Mouse (Mus musculus): ENCODE measurements around the gene Tmprss11a. TPM values are rescaled to one million over a fixed set of nuclear protein-coding genes. Genes with fewer than 3 reads are reported as not detected.
A peak's percentile ranks its signal among the peaks of the same experiment; 100 is the strongest.

Gene Tmprss11a
- total RNA-seq (2014; rRNA removed): not detected in 2 replicates
- polyA plus RNA-seq (2015; fragmentation: Nextera tagmentation; extraction: Ambion mirVana): 0.06 TPM in 1 of 2 replicates, not detected in the other

DNA sequence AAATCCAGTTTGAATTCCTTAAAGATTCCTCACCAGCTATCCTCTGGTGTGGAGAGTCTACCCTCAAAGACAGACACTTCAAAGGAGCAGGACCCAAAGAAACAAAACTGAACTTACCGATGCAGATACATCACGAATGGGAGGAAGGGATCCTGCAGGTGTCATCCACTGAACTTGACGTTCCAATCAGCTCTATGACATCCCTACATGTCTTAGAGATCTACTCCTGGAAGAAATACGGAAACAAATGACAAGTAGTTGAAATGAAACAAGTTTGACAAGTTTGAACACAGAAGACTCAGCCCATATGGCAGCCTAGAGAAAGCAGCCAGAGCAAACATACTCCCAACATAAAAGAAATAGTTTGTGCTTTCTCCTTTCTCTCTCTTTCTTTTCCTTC lies at the start of gene Tmprss11a:
Gene Tmprss11a, minus strand, starts transcription at position 101 of the 400 bp plus-strand sequence.
- DNase-seq (ENCODE audit: low spot score) (no peak), ATAC-seq (no peak)
- no peaks in the 10 kb centered on the region for H3K4me1 ChIP-seq (ENCODE audit: insufficient read depth, low read length)
- H3K27ac ChIP-seq: no peak within 1 kb of the TSS
- no peak within 1 kb of the TSS for H3K9ac ChIP-seq (replicated peaks; ENCODE audit: low read length)
- no peak within 1 kb of the TSS for H3K4me3 ChIP-seq (ENCODE audit: low read length)
- H3K4me2 ChIP-seq (ENCODE audit: low read depth, low read length): no peak within 1 kb of the TSS
- no peaks in the 10 kb centered on the region for H3K27me3 ChIP-seq (ENCODE audit: insufficient read depth, low read length)
- H3K9me3 ChIP-seq (ENCODE audit: low read length): no peaks in the 10 kb centered on the region
- TF ChIP-seq CTCF (IDR thresholded peaks at IDR 0.05; ENCODE audit: low read depth): no peak
- no peaks in the 10 kb centered on the region for H3K36me3 ChIP-seq (ENCODE audit: insufficient read depth, low read length)
- WGBS: 75% methylated on average over 4 of the region's 4 CpGs

DNA sequence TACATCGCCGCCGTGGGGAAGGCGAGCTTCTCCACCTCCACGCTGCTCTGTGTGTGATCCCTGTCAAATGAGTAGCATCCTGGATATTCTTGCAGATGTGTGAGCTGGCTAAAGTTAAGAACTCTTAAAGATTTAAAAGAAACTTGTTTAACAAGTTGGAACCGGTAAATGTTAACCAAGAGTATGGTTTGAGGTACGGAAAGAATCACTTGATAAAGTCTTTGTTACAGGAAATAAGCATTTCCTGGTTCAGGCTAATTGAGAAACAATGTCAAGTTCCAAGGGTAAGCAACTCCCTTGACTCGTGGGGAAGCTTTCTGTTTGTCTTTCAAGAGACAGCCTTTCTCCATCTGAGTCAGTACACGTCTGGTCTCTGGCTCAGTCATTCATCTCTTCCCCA lies 49.7 kb upstream of the Tmprss11a start, which contains the start of gene Tmprss11g:
Gene Tmprss11g, minus strand, starts transcription at position 101 of the 400 bp plus-strand sequence.
- H3K27me3 ChIP-seq (ENCODE audit: insufficient read depth, low read length): no peaks in the 10 kb centered on the region
- no peak within 1 kb of the TSS for H3K27ac ChIP-seq
- H3K4me3 ChIP-seq (ENCODE audit: low read length): no peak within 1 kb of the TSS
- ATAC-seq (no peak), DNase-seq (ENCODE audit: low spot score) (no peak)
- H3K9ac ChIP-seq (replicated peaks; ENCODE audit: low read length): no peak within 1 kb of the TSS
- H3K9me3 ChIP-seq (ENCODE audit: low read length): no peaks in the 10 kb centered on the region
- no peak for TF ChIP-seq CTCF (IDR thresholded peaks at IDR 0.05; ENCODE audit: low read depth)
- no peak within 1 kb of the TSS for H3K4me2 ChIP-seq (ENCODE audit: low read depth, low read length)
- H3K36me3 ChIP-seq (ENCODE audit: insufficient read depth, low read length): no peaks in the 10 kb centered on the region
- no peaks in the 10 kb centered on the region for H3K4me1 ChIP-seq (ENCODE audit: insufficient read depth, low read length)
- 81% methylated on average over 9 of the region's 9 CpGs for WGBS

GRCm38 (mm10) chr5:86511538-86511937 lies 42.7 kb upstream of the Tmprss11a start:
- Histone ChIP-seq H3K9ac (replicated peaks; ENCODE audit: low read length) (no peak overlapping the region), H3K4me1 (ENCODE audit: insufficient read depth, low read length) (no peaks in the 10 kb centered on the region), H3K4me2 (ENCODE audit: low read depth, low read length) (no peak overlapping the region), H3K4me3 (ENCODE audit: low read length) (no peak overlapping the region), H3K27me3 (ENCODE audit: insufficient read depth, low read length) (no peaks in the 10 kb centered on the region), H3K27ac (no peak overlapping the region), H3K36me3 (ENCODE audit: insufficient read depth, low read length) (no peaks in the 10 kb centered on the region), H3K9me3 (ENCODE audit: low read length) (no peaks in the 10 kb centered on the region)
- no peak for TF ChIP-seq CTCF (IDR thresholded peaks at IDR 0.05; ENCODE audit: low read depth)
- WGBS: 48% methylated on average over 5 of the region's 5 CpGs
- DNase-seq (ENCODE audit: low spot score): no peak
- no peak for ATAC-seq

DNA sequence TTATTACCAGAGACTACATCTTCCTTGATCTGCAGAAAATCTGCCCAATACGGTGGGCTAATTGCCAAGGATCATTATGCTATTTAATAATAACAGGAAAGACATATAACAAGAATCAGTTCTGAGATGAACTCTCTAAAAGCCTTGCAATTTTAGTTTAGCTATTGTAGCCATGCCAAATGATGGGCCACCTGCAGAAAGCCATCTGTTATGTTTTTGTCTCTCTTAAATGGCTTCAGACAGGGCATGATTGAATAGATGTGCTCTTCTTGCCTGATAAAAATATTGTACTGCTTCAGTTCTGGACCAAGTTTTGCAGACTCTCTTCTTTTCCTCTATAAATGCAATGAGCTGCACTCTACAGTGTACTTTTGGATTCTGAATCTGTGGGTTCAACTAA lies 24.7 kb upstream of the Tmprss11a start:
- DNase-seq (ENCODE audit: low spot score) (peak; percentile 4), ATAC-seq (no peak)
- no peak for TF ChIP-seq CTCF (IDR thresholded peaks at IDR 0.05; ENCODE audit: low read depth)
- no peaks in the 10 kb centered on the region for H3K36me3 ChIP-seq (ENCODE audit: insufficient read depth, low read length)
- no peak overlapping the region for H3K9ac ChIP-seq (replicated peaks; ENCODE audit: low read length)
- no peak overlapping the region for H3K4me2 ChIP-seq (ENCODE audit: low read depth, low read length)
- no peaks in the 10 kb centered on the region for H3K27me3 ChIP-seq (ENCODE audit: insufficient read depth, low read length)
- H3K4me3 ChIP-seq (ENCODE audit: low read length): no peak overlapping the region
- no peaks in the 10 kb centered on the region for H3K9me3 ChIP-seq (ENCODE audit: low read length)
- H3K27ac ChIP-seq: no peak overlapping the region
- no peaks in the 10 kb centered on the region for H3K4me1 ChIP-seq (ENCODE audit: insufficient read depth, low read length)
- WGBS: 67% methylated on average over 1 of the region's 1 CpGs

DNA sequence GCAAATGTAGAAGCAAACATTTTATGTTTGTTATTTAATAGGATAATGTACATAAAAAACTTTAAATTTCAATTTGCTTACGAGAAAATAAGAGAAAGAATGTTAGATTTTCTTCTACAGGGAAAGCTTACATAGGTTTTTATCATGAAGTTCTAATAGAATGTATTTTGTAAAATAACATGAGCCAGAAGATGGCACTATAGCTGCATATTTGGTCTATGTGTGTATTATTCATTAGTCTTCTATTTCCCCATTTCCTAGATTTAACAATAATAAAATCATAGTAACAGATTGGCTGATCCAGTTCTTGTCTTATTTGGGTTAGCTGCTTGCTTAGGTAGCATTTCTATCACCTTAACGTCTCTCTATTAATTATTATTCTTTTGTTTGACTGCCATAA lies 13.8 kb upstream of the Tmprss11a start:
- Histone ChIP-seq H3K4me2 (ENCODE audit: low read depth, low read length) (no peak overlapping the region), H3K9ac (replicated peaks; ENCODE audit: low read length) (no peak overlapping the region), H3K36me3 (ENCODE audit: insufficient read depth, low read length) (no peaks in the 10 kb centered on the region), H3K4me3 (ENCODE audit: low read length) (no peak overlapping the region), H3K4me1 (ENCODE audit: insufficient read depth, low read length) (no peaks in the 10 kb centered on the region), H3K9me3 (ENCODE audit: low read length) (no peaks in the 10 kb centered on the region), H3K27me3 (ENCODE audit: insufficient read depth, low read length) (no peaks in the 10 kb centered on the region), H3K27ac (no peak overlapping the region)
- TF ChIP-seq CTCF (IDR thresholded peaks at IDR 0.05; ENCODE audit: low read depth): peak; percentile 44
- 64% methylated on average over 2 of the region's 2 CpGs for WGBS
- DNase-seq (ENCODE audit: low spot score) (peak; percentile 57), ATAC-seq (no peak)

DNA sequence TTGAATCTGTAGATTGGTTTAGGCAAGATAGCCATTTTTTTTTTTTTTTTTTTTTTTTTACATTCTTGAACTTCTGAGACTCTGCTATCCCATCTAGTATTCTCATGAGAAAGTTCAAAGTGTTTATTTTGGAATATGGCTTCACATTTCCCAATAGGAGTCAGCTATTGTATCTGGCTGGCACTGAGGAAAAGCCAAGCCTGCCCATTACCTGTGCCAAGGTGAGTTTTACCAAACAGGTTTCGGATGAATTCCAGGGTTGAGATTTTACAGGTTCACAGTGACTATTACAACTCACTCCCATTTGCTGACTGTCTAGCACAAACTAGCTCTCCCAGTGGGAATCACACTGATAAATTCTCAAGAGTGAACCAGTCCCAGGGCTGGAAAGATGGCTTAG lies 13.2 kb upstream of the Tmprss11a start:
- ATAC-seq (no peak), DNase-seq (ENCODE audit: low spot score) (no peak)
- no peak for TF ChIP-seq CTCF (IDR thresholded peaks at IDR 0.05; ENCODE audit: low read depth)
- H3K4me1 ChIP-seq (ENCODE audit: insufficient read depth, low read length): no peaks in the 10 kb centered on the region
- no peaks in the 10 kb centered on the region for H3K27me3 ChIP-seq (ENCODE audit: insufficient read depth, low read length)
- no peak overlapping the region for H3K4me2 ChIP-seq (ENCODE audit: low read depth, low read length)
- WGBS: 93% methylated on average over 1 of the region's 1 CpGs
- H3K9ac ChIP-seq (replicated peaks; ENCODE audit: low read length): no peak overlapping the region
- no peak overlapping the region for H3K4me3 ChIP-seq (ENCODE audit: low read length)
- H3K27ac ChIP-seq: no peak overlapping the region
- H3K9me3 ChIP-seq (ENCODE audit: low read length): no peaks in the 10 kb centered on the region
- H3K36me3 ChIP-seq (ENCODE audit: insufficient read depth, low read length): no peaks in the 10 kb centered on the region

DNA sequence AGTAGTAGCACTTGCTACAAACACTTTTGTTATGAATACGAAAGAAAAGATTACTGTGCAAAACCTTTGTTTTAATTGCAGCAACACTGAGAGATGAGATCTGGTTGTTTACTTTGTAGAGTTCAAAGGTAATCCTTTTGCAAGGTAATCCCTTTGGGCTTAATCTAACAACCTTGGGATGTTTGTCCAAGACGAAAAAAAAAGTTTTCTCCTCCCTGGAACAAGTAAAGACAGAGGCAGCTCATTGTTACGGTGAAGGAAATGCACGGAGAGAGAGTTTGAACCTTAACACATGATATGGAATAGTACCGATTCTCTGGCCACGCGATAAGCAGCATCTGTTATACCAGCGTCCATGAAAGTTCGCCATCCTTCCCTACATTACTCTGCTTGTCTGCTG lies 5.1 kb upstream of the Tmprss11a start:
- ATAC-seq: no peak
- Histone ChIP-seq H3K27ac (no peak overlapping the region), H3K4me3 (ENCODE audit: low read length) (no peak overlapping the region)

More for the DNA sequence above, 5.1 kb upstream of the Tmprss11a start:
- Histone ChIP-seq H3K27me3 (ENCODE audit: insufficient read depth, low read length) (no peaks in the 10 kb centered on the region), H3K36me3 (ENCODE audit: insufficient read depth, low read length) (no peaks in the 10 kb centered on the region), H3K9me3 (ENCODE audit: low read length) (no peaks in the 10 kb centered on the region), H3K4me1 (ENCODE audit: insufficient read depth, low read length) (no peaks in the 10 kb centered on the region), H3K9ac (replicated peaks; ENCODE audit: low read length) (no peak overlapping the region), H3K4me2 (ENCODE audit: low read depth, low read length) (no peak overlapping the region)
- no peak for TF ChIP-seq CTCF (IDR thresholded peaks at IDR 0.05; ENCODE audit: low read depth)
- WGBS: 87% methylated on average over 9 of the region's 9 CpGs
- no peak for DNase-seq (ENCODE audit: low spot score)

Measured in hindbrain, postnatal 0 days (tissue).